Mouse (Mus musculus): ENCODE data around the gene Adcy1.

Adcy1 gene

DNA sequence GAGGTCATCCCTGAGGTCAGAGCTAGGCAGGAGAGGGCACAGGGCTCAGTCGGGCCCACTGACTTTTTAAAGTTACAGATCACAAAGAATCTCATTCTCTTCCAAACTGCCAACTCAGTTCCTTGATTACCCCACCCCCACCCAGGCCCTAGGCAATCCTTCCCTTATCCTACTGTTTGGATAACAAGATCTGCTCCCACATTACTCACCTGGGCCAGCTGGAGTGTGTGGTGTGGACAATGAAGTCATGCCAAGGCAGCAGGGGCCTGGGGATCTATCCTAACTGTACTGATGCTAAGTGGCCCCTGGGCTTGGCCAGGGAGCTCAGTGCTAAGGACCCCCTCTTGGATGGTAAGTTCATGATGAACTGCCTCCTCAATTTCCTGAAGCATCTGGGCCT lies 121.1 kb downstream of the Adcy1 start:
- DNase-seq (ENCODE audit: low read depth): no peak

DNA sequence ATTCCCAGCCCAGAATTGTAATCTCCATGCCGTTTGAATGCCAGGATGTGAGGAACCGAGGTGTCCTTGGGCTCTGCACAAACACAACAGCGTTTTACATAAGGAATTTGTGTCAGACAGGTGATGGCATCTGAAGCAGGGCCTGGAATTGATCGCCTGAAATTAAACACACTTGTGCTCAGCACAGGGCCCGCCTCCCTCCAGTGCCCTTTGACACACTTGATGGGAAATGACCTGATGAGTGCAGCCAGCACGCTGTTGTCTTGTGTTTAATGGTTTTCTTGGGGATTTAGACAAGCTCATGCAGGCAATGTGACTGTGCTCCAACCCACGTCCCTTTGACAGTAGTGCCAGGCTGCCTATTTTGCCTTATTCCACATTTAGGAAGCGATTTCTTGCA lies 124.2 kb downstream of the Adcy1 start:
- DNase-seq (ENCODE audit: low read depth): no peak

DNA sequence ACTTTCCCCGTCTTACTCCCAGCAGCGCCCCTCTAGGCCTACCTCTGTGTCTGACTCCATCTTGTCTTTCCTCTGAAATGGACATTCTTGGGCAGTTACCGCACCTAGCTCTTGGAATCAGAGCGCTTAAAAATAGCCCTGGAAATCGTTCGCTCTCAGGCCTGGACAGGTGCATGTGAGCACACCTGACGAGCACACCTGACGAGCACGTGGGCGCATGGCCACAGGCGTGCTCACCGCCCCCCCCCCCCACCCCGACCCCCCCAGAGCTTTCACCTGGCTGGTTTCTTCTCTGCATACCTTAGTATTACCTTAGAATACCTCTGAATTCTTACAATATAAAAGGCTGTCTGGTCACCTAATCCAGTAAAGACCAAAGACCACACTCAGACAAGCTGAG lies 125.2 kb downstream of the Adcy1 start, which contains the start of gene Gm11985:
Gene Gm11985, minus strand, starts transcription at position 101 of the 400 bp plus-strand sequence.
- no peak for DNase-seq (ENCODE audit: low read depth)

DNA sequence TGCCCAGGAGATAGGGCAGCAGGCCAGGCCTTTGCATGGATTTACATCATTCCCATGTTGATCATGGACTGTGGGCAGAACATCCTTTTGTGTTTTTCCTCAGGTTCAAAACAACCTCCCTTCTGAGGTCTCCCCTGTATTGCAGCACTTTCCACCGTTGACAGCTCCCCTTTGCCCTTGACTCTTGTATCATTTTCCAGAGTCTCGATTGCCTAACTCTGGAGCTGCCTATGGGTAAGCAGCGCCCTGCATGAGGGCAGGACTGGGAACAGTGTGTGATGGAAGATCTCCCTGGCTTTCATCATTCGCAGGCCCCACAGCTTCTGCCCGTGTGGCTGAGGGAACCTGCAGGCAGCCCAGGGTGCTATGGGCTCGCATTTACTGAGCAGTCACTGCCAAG lies 129.4 kb downstream of the Adcy1 start:
- no peak for DNase-seq (ENCODE audit: low read depth)

DNA sequence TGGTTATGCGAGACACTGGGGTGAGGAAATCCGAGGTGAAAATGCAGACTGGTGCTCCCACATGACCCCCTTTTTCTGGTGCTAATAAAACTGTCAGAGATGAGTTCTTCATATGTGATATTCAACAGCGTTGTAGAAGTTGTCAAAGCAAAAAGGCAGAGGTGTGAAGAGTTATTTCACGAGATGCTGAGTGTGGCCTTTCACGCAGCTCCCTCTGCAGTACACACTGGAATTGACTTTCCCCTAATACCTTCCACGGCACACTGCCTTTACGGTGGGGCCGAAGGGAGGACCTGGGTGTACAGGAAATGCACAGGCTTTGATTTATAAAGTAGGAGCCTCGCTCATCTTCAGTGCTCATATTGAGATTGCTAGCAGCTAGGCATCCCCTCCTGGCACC lies 129.8 kb downstream of the Adcy1 start:
- DNase-seq (ENCODE audit: low read depth): no peak

DNA sequence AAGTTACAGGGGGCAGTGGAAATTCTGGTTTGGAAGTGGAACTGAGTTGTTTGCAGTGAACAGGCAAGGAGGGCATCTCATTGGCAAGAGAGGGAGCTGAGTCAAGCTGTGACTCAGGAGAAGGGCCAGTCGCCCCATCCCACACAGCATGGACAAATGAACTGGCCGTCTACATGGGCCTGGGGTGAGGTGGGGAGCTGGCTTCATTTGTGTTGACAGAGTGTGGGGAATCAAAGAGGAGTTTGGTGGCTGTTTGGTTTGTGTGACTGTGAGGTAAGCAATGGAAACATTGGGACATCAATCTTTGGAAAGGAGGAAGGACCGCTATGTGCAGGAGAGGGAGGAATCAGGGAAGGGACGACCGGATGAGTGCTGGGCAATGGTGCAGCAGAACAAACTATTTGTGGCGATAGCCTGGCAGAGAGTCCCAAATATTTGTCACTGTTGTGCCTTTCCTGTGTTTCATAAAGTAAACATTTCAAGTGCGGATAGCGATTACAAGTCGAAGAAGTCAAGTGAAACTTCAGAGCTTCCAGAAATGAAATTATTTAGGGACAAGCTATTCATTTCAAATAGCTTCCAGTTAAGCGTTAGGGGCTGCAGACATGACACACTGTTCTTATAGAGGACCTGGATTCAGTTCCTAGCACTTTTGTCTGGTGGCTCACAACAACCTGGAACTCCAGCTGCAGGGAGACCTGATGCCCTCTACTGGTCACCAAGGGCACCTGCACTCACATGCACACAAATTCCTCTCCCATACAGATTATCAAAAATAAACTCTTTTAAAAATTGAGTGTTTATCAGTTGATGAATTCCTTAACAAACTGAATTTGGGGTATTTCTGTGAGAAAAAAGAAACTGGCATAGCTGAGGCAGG lies 131.4 kb downstream of the Adcy1 start:
- DNase-seq (ENCODE audit: low read depth): no peak

DNA sequence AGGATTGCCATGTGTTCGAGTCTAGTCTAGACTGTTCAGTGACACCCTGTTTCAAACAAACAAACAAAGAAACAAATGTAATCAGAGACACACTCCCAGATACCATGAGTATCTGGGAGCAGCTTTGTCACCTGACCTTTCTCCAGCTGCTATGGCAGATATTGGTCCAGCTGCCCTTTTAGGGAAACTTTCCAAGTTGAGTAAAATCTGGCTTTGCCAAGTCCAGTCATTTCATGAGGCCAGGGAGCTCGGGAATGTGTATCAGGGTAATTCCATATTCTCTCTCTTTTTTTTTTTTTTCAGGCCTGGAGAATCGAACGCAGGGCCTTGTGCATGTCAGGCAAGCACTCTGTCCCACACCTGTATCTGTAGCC lies 132.0 kb downstream of the Adcy1 start:
- no peak for DNase-seq (ENCODE audit: low read depth)

DNA sequence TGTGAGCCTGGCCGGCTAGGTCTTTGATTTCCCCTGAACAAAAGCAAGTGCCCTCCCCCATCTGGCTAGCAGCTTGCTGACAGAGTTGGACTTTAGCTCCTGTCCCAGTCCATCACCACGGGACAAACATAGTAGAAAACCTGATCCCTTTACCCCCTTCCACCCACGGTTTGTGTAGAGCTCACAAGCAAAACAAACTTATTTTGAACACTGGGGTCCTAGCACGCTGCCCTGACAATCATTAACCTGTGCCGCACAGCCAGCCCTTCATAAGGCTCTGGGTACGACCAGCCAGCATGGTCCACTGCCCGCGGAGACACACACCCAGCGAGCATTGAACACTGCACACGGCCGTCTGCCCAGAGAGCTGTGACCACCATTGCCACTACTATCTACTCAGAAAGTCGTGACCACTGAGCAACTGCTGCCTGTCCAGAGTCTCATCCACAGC lies 134.2 kb downstream of the Adcy1 start, which contains the start of gene Igfbp1:
Gene Igfbp1, plus strand, starts transcription at position 292 of the 451 bp plus-strand sequence.
- no peak for DNase-seq (ENCODE audit: low read depth)

DNA sequence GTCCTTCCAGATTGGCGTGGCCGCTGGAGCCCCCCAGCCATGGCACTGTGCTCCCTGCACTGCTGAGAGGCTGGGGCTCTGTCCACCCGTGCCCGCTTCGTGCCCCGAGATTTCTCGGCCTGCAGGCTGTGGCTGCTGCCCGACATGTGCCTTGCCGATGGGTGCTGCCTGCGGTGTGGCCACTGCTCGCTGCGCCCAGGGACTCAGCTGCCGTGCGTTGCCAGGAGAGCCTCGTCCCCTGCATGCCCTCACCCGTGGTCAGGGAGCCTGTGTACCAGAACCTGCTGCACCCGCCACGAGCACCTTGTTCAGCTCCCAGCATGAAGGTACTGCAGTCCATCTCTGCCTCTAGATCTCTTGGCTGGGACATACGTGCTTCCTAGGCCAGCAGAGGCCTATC lies 134.7 kb downstream of the Adcy1 start:
- no peak for DNase-seq (ENCODE audit: low read depth)

DNA sequence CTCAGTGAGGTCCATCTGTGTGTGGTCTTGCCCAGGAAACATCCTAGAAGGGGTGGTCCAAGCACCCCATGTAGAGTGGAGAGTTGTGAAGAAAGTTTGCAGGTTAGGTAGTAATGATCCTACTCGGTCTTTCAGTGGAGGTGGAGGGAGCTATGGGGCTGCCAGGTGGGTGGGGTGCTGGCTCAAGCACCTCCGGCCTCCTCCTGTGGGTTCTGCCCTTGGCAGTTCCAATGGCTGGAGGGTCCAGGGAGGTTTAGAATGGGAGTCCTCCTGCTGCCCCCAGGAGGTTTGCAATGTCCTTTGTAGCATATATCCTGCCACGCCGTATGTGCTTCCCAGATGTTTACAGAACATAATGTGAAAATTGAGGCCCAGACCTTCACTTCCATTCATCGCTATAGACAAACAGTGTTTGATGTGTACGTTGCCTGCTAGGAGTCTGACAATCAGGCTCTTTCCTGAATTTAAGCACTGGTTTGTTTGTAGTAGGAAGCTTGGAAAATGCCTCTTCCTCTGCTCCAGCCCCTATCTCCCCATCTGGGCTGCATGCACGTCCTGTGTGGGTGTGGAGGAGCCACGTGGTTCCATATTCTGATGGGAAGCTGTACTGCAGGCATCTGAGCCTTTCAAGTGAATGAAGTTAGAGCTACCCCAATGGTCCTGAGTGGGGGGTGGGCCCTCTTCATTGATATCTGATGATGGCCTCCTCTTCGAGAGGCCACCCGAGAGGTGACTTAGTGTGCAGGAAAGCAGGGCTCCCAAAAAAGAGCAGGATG lies 135.4 kb downstream of the Adcy1 start:
- no peak for DNase-seq (ENCODE audit: low read depth)

DNA sequence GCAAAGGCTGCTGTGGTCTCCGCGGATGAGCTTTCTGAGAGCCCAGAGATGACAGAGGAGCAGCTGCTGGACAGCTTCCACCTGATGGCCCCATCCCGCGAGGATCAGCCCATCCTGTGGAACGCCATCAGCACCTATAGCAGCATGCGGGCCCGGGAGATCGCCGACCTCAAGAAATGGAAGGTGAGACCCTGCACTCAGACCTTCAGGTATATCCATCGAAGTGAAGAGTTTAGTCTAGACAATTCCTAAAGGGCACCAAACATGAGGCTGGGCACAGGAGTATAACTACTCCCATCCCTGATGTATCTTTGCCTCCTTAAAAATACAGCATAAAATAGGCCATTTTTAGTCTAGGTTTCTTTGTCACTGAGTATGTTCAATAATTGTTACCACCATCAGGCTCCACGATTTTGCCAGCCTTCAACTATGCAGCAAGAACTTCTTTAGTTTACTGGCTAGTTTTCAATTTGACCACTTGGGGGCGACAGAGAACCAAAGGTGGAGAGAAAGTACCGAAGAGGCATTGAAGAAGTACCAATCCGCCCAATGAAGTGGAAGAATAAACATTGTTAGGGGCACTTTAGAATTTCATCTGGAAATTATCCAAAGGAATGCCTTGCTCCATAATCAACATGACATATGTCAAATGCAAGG lies 136.6 kb downstream of the Adcy1 start:
- DNase-seq (ENCODE audit: low read depth): no peak

DNA sequence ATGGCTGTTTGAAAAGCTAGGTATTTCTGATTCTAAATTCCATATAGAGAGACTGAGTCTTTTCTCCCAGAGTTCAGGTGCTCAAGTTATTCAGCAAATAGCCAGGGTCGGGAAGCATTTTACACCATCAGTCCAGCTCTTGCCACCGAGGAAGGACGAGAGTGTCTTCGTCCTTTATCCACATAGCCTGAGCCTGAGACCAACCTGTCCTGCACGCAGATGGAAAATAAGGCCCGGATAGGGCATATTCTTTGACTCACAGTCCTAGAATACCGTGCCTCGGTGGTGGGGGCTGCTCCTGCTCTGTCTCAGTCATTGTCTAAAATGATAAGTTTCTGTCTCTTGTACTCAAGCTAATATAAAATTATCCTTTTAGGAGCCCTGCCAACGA lies 137.1 kb downstream of the Adcy1 start:
- no peak for DNase-seq (ENCODE audit: low read depth)

DNA sequence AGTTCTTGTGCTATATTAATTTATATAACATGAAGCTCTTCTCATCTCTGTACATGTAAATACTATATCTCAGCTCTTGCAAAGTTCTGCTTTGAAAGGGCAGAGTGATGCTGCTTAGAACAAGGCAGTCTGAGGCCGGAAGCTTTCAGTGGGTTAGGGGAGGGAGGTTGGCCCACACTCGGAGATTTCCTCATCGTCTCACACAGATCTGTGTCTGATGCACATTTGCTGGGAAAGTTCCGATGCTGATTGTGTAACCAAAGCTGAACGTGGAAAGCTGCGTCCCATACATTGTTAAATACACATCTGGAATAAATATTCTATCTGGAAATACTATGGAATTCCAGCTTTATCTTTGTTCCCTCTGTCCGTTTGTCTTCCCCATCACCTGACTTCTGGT lies 138.9 kb downstream of the Adcy1 start:
- DNase-seq (ENCODE audit: low read depth): no peak

DNA sequence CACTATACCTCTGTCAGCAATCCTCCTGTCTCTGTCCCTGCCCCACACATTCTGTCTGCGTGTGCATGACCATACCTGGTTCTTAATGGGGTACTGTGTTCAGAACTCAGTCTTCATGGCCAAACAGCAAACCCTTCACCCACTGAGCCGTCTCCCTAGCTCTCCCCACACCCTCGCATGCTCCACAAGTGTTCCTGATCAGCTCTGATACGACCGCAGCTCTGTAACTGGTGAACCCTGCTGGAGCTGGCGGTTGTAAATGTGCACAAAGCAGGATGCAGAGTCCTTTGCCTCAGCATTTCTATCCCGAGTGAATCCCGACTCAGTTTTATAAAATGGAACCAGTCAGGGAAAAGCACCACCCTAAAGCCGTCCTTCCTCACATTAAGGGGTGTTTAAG lies 140.6 kb downstream of the Adcy1 start:
- no peak for DNase-seq (ENCODE audit: low read depth)

DNA sequence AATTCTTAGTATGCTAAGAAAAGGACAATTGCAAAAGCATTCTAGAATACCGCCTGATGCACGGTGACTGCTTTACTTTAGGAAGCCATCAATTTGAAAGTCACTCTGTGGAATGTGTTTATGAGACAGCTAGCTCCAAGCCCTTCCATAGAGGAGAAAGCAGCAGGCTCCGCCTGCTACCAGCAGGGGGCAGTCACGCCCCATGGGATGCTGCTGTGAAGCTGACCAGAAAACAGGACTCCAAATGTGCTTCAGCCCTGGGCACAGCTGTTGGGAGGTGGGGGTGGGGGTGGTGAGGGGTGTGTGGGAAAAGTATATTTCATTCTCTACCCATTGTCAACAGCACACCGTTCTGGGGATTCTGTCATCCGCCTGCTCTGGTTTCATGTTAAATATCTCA lies 147.1 kb downstream of the Adcy1 start:
- no peak for DNase-seq (ENCODE audit: low read depth)

DNA sequence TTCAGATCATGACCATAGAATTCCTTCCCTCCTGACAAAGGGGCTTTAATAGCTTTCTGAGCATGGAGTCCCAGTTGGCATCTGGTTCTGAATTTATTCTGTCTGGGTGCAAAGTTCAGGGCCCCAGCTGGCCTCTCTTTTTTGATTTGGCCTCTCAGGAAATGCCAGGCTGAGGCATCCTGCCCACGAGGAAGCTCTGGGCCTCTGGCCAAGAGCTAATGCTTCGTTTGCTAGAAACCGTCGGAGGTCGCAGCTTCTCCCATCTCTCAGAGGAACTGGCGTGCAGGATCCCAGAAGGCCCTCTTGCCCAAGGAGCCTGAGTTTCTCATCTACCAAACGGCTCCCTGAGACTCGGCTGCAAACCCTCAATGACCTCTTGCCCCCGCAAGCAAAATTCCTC lies 147.9 kb downstream of the Adcy1 start:
- no peak for DNase-seq (ENCODE audit: low read depth)

DNA sequence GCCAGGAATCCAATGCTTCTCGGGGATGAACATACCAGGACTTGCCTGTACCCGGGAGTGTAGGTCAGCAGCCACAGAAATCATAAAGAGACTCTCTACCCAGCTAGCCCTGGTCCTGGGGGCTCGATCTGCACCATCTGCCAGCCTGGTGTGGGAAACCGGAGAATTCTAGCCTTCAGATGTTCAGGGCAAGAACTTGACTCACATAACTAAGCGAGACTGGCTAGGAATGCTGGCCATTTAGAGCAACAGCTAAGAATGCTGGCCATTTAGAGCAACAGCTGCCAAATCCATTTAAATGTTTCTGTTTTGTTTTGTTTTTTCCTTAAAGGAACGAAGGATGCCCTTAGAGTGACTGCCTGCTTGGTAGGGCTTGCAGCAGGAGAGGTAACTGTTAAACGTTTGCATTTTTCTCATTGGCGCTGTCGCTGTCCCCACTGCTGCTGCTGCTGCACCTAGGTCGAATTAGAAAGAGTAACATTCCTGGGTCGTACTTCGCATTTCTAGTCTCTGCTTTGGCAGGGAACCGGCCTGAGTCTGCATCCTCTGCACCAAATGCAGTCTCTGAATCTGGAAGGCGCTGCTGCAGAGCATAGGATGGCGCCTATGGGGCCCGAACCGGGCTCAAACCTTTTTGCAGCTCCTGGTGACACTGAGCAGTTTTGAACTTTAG lies 149.0 kb downstream of the Adcy1 start:
- DNase-seq (ENCODE audit: low read depth): no peak

DNA sequence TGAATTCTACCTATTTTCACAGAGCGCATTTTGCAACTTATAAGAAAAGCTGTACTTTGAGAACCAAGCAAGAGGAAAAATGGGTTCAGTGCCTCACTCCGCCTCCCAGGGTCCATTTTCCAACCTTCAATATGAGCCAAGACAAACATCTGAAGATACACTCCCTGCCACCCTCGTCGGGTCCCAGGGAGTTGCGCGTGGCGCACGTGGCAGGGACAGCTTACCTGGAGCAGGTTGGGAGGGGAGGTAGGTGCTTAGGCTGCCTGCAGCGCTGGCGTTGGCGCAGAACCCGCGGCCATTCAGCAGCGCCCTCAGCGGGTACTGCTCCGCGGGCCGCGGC lies 149.8 kb downstream of the Adcy1 start:
- no peak for DNase-seq (ENCODE audit: low read depth)

DNA sequence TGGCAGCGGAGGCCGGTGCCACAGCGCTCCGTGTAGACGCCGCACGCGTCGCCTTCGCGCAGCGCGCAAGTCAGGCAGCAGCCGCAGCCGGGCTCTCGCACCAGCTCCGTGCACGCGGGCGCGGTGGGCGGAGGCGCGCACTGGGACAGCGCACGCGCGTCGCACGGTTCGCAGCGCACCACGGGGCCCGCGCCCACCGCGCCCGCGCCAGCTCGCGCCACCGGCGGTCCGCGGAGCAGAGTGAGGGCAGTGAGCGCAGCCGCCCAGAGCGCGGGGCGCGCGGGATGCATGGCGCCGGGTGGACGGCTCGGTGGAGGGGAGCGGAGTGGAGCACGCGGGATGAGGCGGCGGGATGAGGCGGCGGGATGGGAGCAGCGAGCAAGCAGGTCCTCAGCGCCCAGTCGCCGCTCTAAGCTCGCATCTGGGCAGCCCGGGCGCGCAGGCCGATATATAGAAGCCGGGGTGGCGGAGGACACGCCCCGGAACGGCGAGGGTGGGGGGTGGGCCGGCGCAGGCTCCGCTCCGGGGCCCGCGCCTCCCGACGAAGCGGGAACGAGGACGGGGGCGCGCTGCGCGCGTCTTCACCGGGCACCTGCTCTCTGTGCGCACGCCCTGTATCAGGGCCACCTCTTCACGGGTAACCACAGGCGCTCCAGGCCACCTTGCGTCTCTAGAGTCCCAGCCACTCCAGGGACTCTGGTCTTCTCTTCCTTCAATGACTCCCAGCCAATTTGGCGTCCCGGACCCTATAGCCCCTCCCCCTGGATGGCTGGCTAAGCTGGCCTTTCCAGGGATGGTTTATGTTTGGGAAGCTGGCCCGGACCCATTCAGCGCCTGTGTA lies 150.4 kb downstream of the Adcy1 start, which contains the start of gene Igfbp3:
Gene Igfbp3, minus strand, starts transcription at position 423 of the 841 bp plus-strand sequence.
- no peak for DNase-seq (ENCODE audit: low read depth)

DNA sequence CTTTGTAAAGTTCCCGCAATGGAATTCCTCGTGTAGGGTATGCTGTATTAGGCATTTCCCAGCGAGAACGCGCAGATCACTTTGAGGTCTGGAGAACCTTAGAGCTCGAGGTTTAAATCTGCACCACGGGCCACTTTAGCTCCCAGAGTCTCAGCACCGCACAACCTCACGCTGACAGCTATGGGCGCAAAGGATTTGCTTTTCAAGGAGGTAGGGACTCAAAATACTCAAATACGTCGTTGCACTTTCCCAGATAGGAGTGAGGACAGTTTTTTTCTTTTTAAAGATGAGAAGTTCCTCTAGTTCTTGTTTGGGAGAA lies 151.0 kb downstream of the Adcy1 start:
- DNase-seq (ENCODE audit: low read depth): no peak

DNA sequence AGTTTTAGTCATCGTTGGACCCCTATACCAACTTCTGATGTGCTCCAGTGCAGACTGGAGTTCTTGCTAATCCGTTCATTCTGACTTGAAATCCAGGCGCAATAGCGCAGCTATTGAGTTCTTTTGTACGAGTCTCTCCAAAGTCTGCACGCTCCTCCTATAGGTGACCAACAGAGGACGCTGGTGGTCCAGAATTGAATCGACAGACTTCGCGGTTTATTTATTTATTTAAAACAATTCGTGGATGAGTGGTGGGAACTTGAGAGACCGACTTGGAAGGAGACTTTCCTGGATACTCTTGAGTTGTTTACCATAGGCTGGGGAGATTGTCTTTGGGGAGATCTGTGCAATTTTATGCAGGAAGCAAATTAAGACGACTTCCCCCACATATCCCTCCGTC lies 151.5 kb downstream of the Adcy1 start:
- DNase-seq (ENCODE audit: low read depth): no peak

All from fibroblast of lung, adult 2 months (primary cell).